Mouse (Mus musculus): ENCODE data around the gene Ints2. TPM values are rescaled to one million over a fixed set of nuclear protein-coding genes. Genes with fewer than 3 reads are reported as not detected.

The Ints2 gene
- polyA plus RNA-seq, 1 experiment, result 13.0 TPM

GRCm38 (mm10) chr11:86174173-86174572 is 83.2 kb downstream of the Ints2 start:
- no peak for DNase-seq (ENCODE audit: low read depth)

GRCm38 (mm10) chr11:86170743-86171142 is 86.6 kb downstream of the Ints2 start:
- no peak for DNase-seq (ENCODE audit: low read depth)

Other genes starting within 250 kb of the Ints2 start
- 0.05 and 0.34 TPM in 2 replicates for gene Brip1, start 56.4 kb downstream of the Ints2 start, polyA plus RNA-seq (2012; rRNA removed)
- gene Med13, start 100.0 kb upstream of the Ints2 start, polyA plus RNA-seq (2012; rRNA removed), result 24.4 and 25.8 TPM in 2 replicates
- gene Rnft1, start 227.1 kb upstream of the Ints2 start, polyA plus RNA-seq (2012; rRNA removed), result 7.5 and 11.6 TPM in 2 replicates